Mouse (Mus musculus) hindbrain, embryonic 16.5 days (tissue): Measurements from ENCODE around the gene Tcp11l1. TPM values are rescaled to one million over a fixed set of nuclear protein-coding genes. Genes with fewer than 3 reads are reported as not detected.

ENCODE experiments used
- ATAC-seq: fragments of 200-750 bp; cut with Nextera tagmentation; 2 replicates; pipeline ENCODE4 v1.8.0; 2017; ENCODE audit warnings: moderate TSS enrichment, moderate library complexity
- H3K27ac ChIP-seq: fragments of 300-500 bp; sonication (generic); 2 replicates; pipeline ENCODE4 v1.5.1; 2014; ENCODE audit warnings: low read depth, mild to moderate bottlenecking, control low read depth, low read length, moderate library complexity
- H3K27me3 ChIP-seq: fragments of 300-500 bp; sonication (generic); replicated peaks from 2 replicates; pipeline ENCODE4 v1.6.1; 2014; ENCODE audit warnings: low read length; ENCODE audit not compliant: control insufficient read depth, insufficient read depth
- H3K36me3 ChIP-seq: fragments of 300-500 bp; sonication (generic); 2 replicates; pipeline ENCODE4 v1.6.1; 2014; ENCODE audit warnings: mild to moderate bottlenecking, low read length, moderate library complexity, mixed read lengths; ENCODE audit not compliant: control insufficient read depth, insufficient read depth
- H3K4me1 ChIP-seq: fragments of 300-500 bp; sonication (generic); 2 replicates; pipeline ENCODE4 v1.6.1; 2014; ENCODE audit warnings: low read depth, low read length; ENCODE audit not compliant: control insufficient read depth, insufficient read depth
- H3K4me2 ChIP-seq: fragments of 300-500 bp; sonication (generic); 2 replicates; pipeline ENCODE4 v1.6.1; 2014; ENCODE audit warnings: mild to moderate bottlenecking, low read length, control low read depth, moderate library complexity
- H3K4me3 ChIP-seq: fragments of 300-500 bp; sonication (generic); 2 replicates; pipeline ENCODE4 v1.5.1; 2014; ENCODE audit warnings: mild to moderate bottlenecking, low read length, control low read depth, moderate library complexity
- H3K9ac ChIP-seq: fragments of 300-500 bp; sonication (generic); 2 replicates; pipeline ENCODE4 v1.6.1; 2014; ENCODE audit warnings: low read depth, mild to moderate bottlenecking, control low read depth, low read length, moderate library complexity
- H3K9me3 ChIP-seq: fragments of 300-500 bp; sonication (generic); 2 replicates; pipeline ENCODE4 v1.6.1; 2014; ENCODE audit warnings: mild to moderate bottlenecking, low read length, moderate library complexity; ENCODE audit not compliant: control insufficient read depth
- WGBS: fragments of 180-500 bp; shearing (Covaris S2); extraction: QIAGEN DNeasy Blood & Tissue Kit; methylation state at CpG from one replicate; pipeline ENCODE4 v1.1.7; 2014; 5-methylcytosine and 5-hydroxymethylcytosine counted together
- polyA plus RNA-seq: library from polyadenylated mRNA; unstranded; fragments of >200 nt; fragmentation: Nextera tagmentation; extraction: Ambion mirVana; gene quantifications from 2 replicates; pipeline ENCODE4 v1.2.1, GENCODE M21; 2015

Tcp11l1 gene
- polyA plus RNA-seq, 1 experiment from 2014 or later = 55.5 TPM

GRCm38 (mm10) chr2:104692551-104692950, 19.4 kb downstream of the Tcp11l1 start:
- Histone ChIP-seq H3K4me3 (no peak overlapping the region), H3K4me2 (no peak overlapping the region), H3K27ac (no peak overlapping the region), H3K9me3 (no peaks in the 10 kb centered on the region), H3K9ac (no peak overlapping the region), H3K36me3 (0 out of 2 replicates have a peak, but pooled peaks cover 4% of the 10 kb centered on the region), H3K4me1 (no peaks in the 10 kb centered on the region), H3K27me3 (no peaks in the 10 kb centered on the region)
- ATAC-seq = no peak
- WGBS = 59% methylated on average over 2 of the region's 2 CpGs

GRCm38 (mm10) chr2:104690720-104691119, 21.2 kb downstream of the Tcp11l1 start:
- Histone ChIP-seq H3K4me1 (no peaks in the 10 kb centered on the region), H3K36me3 (no peaks in the 10 kb centered on the region), H3K4me3 (no peak overlapping the region), H3K4me2 (no peak overlapping the region), H3K27ac (no peak overlapping the region), H3K27me3 (no peaks in the 10 kb centered on the region), H3K9ac (no peak overlapping the region), H3K9me3 (no peaks in the 10 kb centered on the region)
- 79% methylated on average over 4 of the region's 4 CpGs for WGBS
- ATAC-seq = no peak

GRCm38 (mm10) chr2:104688724-104689123, 23.2 kb downstream of the Tcp11l1 start:
- Histone ChIP-seq H3K4me1 (no peaks in the 10 kb centered on the region), H3K27ac (no peak overlapping the region), H3K27me3 (no peaks in the 10 kb centered on the region), H3K4me3 (no peak overlapping the region), H3K4me2 (no peak overlapping the region), H3K36me3 (peaks cover 7% of the 10 kb centered on the region), H3K9ac (no peak overlapping the region), H3K9me3 (no peaks in the 10 kb centered on the region)
- WGBS = 68% methylated on average over 8 of the region's 8 CpGs
- no peak for ATAC-seq

- H3K4me1 ChIP-seq = no peaks in the 10 kb centered on the region
- H3K27ac ChIP-seq = no peak overlapping the region
- H3K4me3 ChIP-seq = no peak overlapping the region
- H3K36me3 ChIP-seq = peaks cover 10% of the 10 kb centered on the region
- ATAC-seq = no peak
- no peaks in the 10 kb centered on the region for H3K27me3 ChIP-seq
- WGBS = 85% methylated on average over 3 of the region's 3 CpGs
- no peaks in the 10 kb centered on the region for H3K9me3 ChIP-seq
- H3K9ac ChIP-seq = no peak overlapping the region
- H3K4me2 ChIP-seq = no peak overlapping the region
Observed at GRCm38 (mm10) chr2:104688321-104688720, 23.6 kb downstream of the Tcp11l1 start.

- Histone ChIP-seq H3K9me3 (no peaks in the 10 kb centered on the region), H3K36me3 (peaks cover 12% of the 10 kb centered on the region), H3K4me1 (no peaks in the 10 kb centered on the region), H3K4me2 (no peak overlapping the region), H3K27me3 (no peaks in the 10 kb centered on the region), H3K9ac (no peak overlapping the region), H3K4me3 (no peak overlapping the region), H3K27ac (no peak overlapping the region)
- 70% methylated on average over 3 of the region's 3 CpGs for WGBS
- ATAC-seq = no peak
Observed at GRCm38 (mm10) chr2:104687261-104687660, 24.7 kb downstream of the Tcp11l1 start.

- WGBS = 3% methylated on average over 13 of the region's 13 CpGs
- H3K9me3 ChIP-seq = no peaks in the 10 kb centered on the region
- H3K27me3 ChIP-seq = no peaks in the 10 kb centered on the region
- H3K4me1 ChIP-seq = no peaks in the 10 kb centered on the region
- H3K9ac ChIP-seq = no peak overlapping the region
- no peak overlapping the region for H3K4me2 ChIP-seq
- H3K36me3 ChIP-seq = peaks cover 19% of the 10 kb centered on the region
- peak; percentile 93 for ATAC-seq
- no peak overlapping the region for H3K4me3 ChIP-seq
- no peak overlapping the region for H3K27ac ChIP-seq
Observed at GRCm38 (mm10) chr2:104685418-104685817, 26.6 kb downstream of the Tcp11l1 start.

- Histone ChIP-seq H3K27me3 (no peaks in the 10 kb centered on the region), H3K4me3 (no peak overlapping the region), H3K4me2 (no peak overlapping the region), H3K36me3 (peaks cover 19% of the 10 kb centered on the region), H3K9me3 (no peaks in the 10 kb centered on the region), H3K27ac (no peak overlapping the region), H3K4me1 (no peaks in the 10 kb centered on the region), H3K9ac (no peak overlapping the region)
- 93% methylated on average over 4 of the region's 4 CpGs for WGBS
- no peak for ATAC-seq
Observed at GRCm38 (mm10) chr2:104684771-104685170, 27.2 kb downstream of the Tcp11l1 start.

- H3K36me3 ChIP-seq = peaks cover 15% of the 10 kb centered on the region
- no peaks in the 10 kb centered on the region for H3K4me1 ChIP-seq
- H3K9ac ChIP-seq = no peak overlapping the region
- no peak for ATAC-seq
- H3K27me3 ChIP-seq = no peaks in the 10 kb centered on the region
- H3K9me3 ChIP-seq = no peaks in the 10 kb centered on the region
- no peak overlapping the region for H3K4me2 ChIP-seq
- H3K4me3 ChIP-seq = no peak overlapping the region
- H3K27ac ChIP-seq = no peak overlapping the region
- 87% methylated on average over 3 of the region's 3 CpGs for WGBS
Observed at GRCm38 (mm10) chr2:104677326-104677725, 34.6 kb downstream of the Tcp11l1 start.

- H3K36me3 ChIP-seq = 0 out of 2 replicates have a peak, but pooled peaks cover 2% of the 10 kb centered on the region
- H3K27ac ChIP-seq = no peak overlapping the region
- H3K9ac ChIP-seq = no peak overlapping the region
- H3K4me2 ChIP-seq = no peak overlapping the region
- no peaks in the 10 kb centered on the region for H3K9me3 ChIP-seq
- H3K27me3 ChIP-seq = no peaks in the 10 kb centered on the region
- no peaks in the 10 kb centered on the region for H3K4me1 ChIP-seq
- H3K4me3 ChIP-seq = no peak overlapping the region
- ATAC-seq = no peak
Observed at GRCm38 (mm10) chr2:104671724-104672123, 40.2 kb downstream of the Tcp11l1 start.
